Mouse (Mus musculus): Measurements from ENCODE around the gene Accsl.

DNA sequence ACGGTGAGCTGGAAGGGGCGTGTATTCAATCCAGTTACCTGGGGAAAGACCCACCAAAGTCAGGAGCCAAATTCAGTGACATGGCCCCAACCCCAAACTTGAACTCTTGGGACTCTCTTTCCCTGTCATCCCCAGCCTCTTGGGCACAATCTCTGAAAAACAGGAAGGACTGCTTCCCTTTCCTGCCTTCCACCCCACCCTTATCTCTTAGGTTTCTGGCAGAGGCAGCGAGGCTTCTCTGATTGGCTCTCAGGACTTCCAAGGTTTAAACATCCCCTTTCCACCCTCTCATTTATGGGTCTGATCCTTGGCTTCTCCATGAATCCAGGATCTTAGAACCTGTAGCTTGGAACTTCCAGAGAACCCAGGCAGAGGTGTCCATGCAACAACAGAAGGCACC is 27.6 kb downstream of the Accsl start:
- TF ChIP-seq CTCF (IDR thresholded peaks at IDR 0.05; ENCODE audit: borderline replicate concordance, extremely low read depth, insufficient read depth, insufficient read length) (no peak), POLR2A (IDR thresholded peaks at IDR 0.05; ENCODE audit: borderline replicate concordance, extremely low read depth, insufficient read depth, insufficient read length, poor library complexity, severe bottlenecking) (no peak)

Data from brain, embryonic 14.5 days (tissue).